Mouse (Mus musculus) kidney, adult 11 months (tissue): Measurements from ENCODE around the gene Cfap44.
A peak's percentile ranks its signal among the peaks of the same experiment; 100 is the strongest.

Experiments used
- DNase-seq: peaks from one replicate; pipeline ENCODE4 v3.0.0; 2022

The Cfap44 gene

GRCm38 (mm10) chr16:44394577-44395243, at the start of gene Cfap44:
Gene Cfap44, plus strand, starts transcription at chr16:44394796.
- DNase-seq: peak; percentile 70

GRCm38 (mm10) chr16:44347071-44347901, 47.3 kb upstream of the Cfap44 start, which contains the start of gene Spice1:
Gene Spice1, plus strand, starts transcription at chr16:44347121.
- peak; percentile 92 for DNase-seq

GRCm38 (mm10) chr16:44349801-44350397, 44.7 kb upstream of the Cfap44 start:
- DNase-seq: no peak

GRCm38 (mm10) chr16:44356291-44356690, 38.3 kb upstream of the Cfap44 start:
- no peak for DNase-seq

GRCm38 (mm10) chr16:44357571-44358268, 36.9 kb upstream of the Cfap44 start:
- DNase-seq: peak; percentile 36

- DNase-seq: no peak
Measured at GRCm38 (mm10) chr16:44361921-44362890, 32.4 kb upstream of the Cfap44 start.

GRCm38 (mm10) chr16:44365522-44365921, 29.1 kb upstream of the Cfap44 start:
- no peak for DNase-seq

- DNase-seq: no peak
Measured at GRCm38 (mm10) chr16:44375459-44375858, 19.1 kb upstream of the Cfap44 start.

GRCm38 (mm10) chr16:44380006-44380405, 14.6 kb upstream of the Cfap44 start:
- DNase-seq: no peak

- no peak for DNase-seq
Measured at GRCm38 (mm10) chr16:44381578-44381977, 13.0 kb upstream of the Cfap44 start.

GRCm38 (mm10) chr16:44383549-44383948, 11.0 kb upstream of the Cfap44 start:
- DNase-seq: no peak

- no peak for DNase-seq
Measured at GRCm38 (mm10) chr16:44384251-44384650, 10.3 kb upstream of the Cfap44 start.

- DNase-seq: peak; percentile 28
Measured at GRCm38 (mm10) chr16:44391877-44392548, 2.6 kb upstream of the Cfap44 start.

GRCm38 (mm10) chr16:44404933-44405332, 10.3 kb downstream of the Cfap44 start:
- DNase-seq: no peak

- DNase-seq: no peak
Measured at GRCm38 (mm10) chr16:44407211-44407610, 12.6 kb downstream of the Cfap44 start.

GRCm38 (mm10) chr16:44408290-44408689, 13.7 kb downstream of the Cfap44 start:
- DNase-seq: no peak

GRCm38 (mm10) chr16:44410176-44410575, 15.6 kb downstream of the Cfap44 start:
- no peak for DNase-seq

GRCm38 (mm10) chr16:44417596-44417995, 23.0 kb downstream of the Cfap44 start:
- no peak for DNase-seq

GRCm38 (mm10) chr16:44421735-44422134, 27.1 kb downstream of the Cfap44 start:
- no peak for DNase-seq

GRCm38 (mm10) chr16:44423499-44423898, 28.9 kb downstream of the Cfap44 start:
- no peak for DNase-seq

- no peak for DNase-seq
Measured at GRCm38 (mm10) chr16:44428456-44428855, 33.9 kb downstream of the Cfap44 start.
